16 mouse cellular contexts compared by ENCODE assay signal in genomic region chr5:77123597-77123996, GRCm38 (mm10). TPM values are rescaled to one million over a fixed set of nuclear protein-coding genes. Genes with fewer than 3 reads are reported as not detected.
DNase-seq lines count a peak whose midpoint lies in the region; ATAC-seq and TF ChIP-seq lines count a peak whose summit lies in the region.
"Had no signal": no experiment of that assay in that cellular context is flagged by ENCODE, and none has a peak within 500 bp of the region (broad histone marks: within the 10 kb centered on the region; RNA-seq: fewer than 3 reads in every experiment).

No protein-coding gene starts in this region.

- no peak overlapping the region for H3K4me3 ChIP-seq in forebrain, embryonic 13.5 days
- no peak overlapping the region for H3K4me3 ChIP-seq in forebrain, embryonic 15.5 days
- H3K4me3 ChIP-seq in hindbrain, embryonic 15.5 days, result no peak overlapping the region
- H3K4me3 ChIP-seq in hindbrain, embryonic 14.5 days (replicated peaks; ENCODE audit: low read length), result no peak overlapping the region
- H3K4me3 ChIP-seq in liver, postnatal 0 days (ENCODE audit: low read depth, low read length), result no peak overlapping the region
- no peak overlapping the region for H3K4me3 ChIP-seq in liver, embryonic 11.5 days (ENCODE audit: low read depth, low read length)
- H3K4me3 ChIP-seq in myocyte, result no peak overlapping the region
- H3K4me3 ChIP-seq: limb, embryonic 13.5 days; megakaryocyte, embryonic 14.5 days had no signal

- H3K27ac ChIP-seq in forebrain, embryonic 13.5 days, result no peak overlapping the region
- H3K27ac ChIP-seq in forebrain, embryonic 15.5 days (replicated peaks), result no peak overlapping the region
- H3K27ac ChIP-seq in hindbrain, embryonic 15.5 days (replicated peaks), result peak overlapping the region; percentile 17; the same call in 1 of the 2 replicates
- no peak overlapping the region for H3K27ac ChIP-seq in hindbrain, embryonic 14.5 days
- 0 out of 2 replicates have a peak overlapping the region, but pooled peaks have one; percentile 19 for H3K27ac ChIP-seq in liver, postnatal 0 days (ENCODE audit: low read depth)
- no peak overlapping the region for H3K27ac ChIP-seq in liver, embryonic 11.5 days (ENCODE audit: low read depth, low read length)
- H3K27ac ChIP-seq: limb, embryonic 13.5 days had no signal

- H3K79me2 ChIP-seq in myocyte (ENCODE audit: control insufficient read depth, insufficient read depth), result no peaks in the 10 kb centered on the region

- 46% methylated on average over 9 of the region's 9 CpGs for WGBS in forebrain, embryonic 13.5 days
- 39% methylated on average over 9 of the region's 9 CpGs for WGBS in forebrain, embryonic 15.5 days
- WGBS in hindbrain, embryonic 15.5 days, result 59% methylated on average over 9 of the region's 9 CpGs
- 63% methylated on average over 9 of the region's 9 CpGs for WGBS in hindbrain, embryonic 14.5 days
- WGBS in liver, postnatal 0 days (ENCODE audit: insufficient replicate concordance), result 56% methylated on average over 9 of the region's 9 CpGs
- WGBS in liver, embryonic 11.5 days, result 60% methylated on average over 9 of the region's 9 CpGs

- H3K36me3 ChIP-seq in forebrain, embryonic 13.5 days (ENCODE audit: poor library complexity, severe bottlenecking), result no peaks in the 10 kb centered on the region
- no peaks in the 10 kb centered on the region for H3K36me3 ChIP-seq in forebrain, embryonic 15.5 days
- H3K36me3 ChIP-seq in hindbrain, embryonic 15.5 days, result no peaks in the 10 kb centered on the region
- H3K36me3 ChIP-seq in hindbrain, embryonic 14.5 days (replicated peaks; ENCODE audit: control insufficient read depth, insufficient read depth), result no peaks in the 10 kb centered on the region
- no peaks in the 10 kb centered on the region for H3K36me3 ChIP-seq in liver, postnatal 0 days (replicated peaks; ENCODE audit: insufficient read depth, low read length)
- H3K36me3 ChIP-seq in liver, embryonic 11.5 days (ENCODE audit: control insufficient read depth, insufficient read depth, low read length), result no peaks in the 10 kb centered on the region
- H3K36me3 ChIP-seq in myocyte (ENCODE audit: control insufficient read depth, insufficient read depth), result no peaks in the 10 kb centered on the region
- H3K36me3 ChIP-seq: limb, embryonic 13.5 days had no signal

- no peak for TF ChIP-seq CTCF in liver, postnatal 0 days (IDR thresholded peaks at IDR 0.05; ENCODE audit: low read depth)

- H3K27me3 ChIP-seq in forebrain, embryonic 13.5 days, result peaks cover 71% of the 10 kb centered on the region
- H3K27me3 ChIP-seq in forebrain, embryonic 15.5 days, result peaks cover 24% of the 10 kb centered on the region
- H3K27me3 ChIP-seq in hindbrain, embryonic 15.5 days, result no peaks in the 10 kb centered on the region
- no peaks in the 10 kb centered on the region; the same call in 1 of the 2 replicates for H3K27me3 ChIP-seq in hindbrain, embryonic 14.5 days (ENCODE audit: control insufficient read depth, insufficient read depth, low read length)
- no peaks in the 10 kb centered on the region for H3K27me3 ChIP-seq in liver, postnatal 0 days (ENCODE audit: insufficient read depth, low read length)
- H3K27me3 ChIP-seq in liver, embryonic 11.5 days (replicated peaks; ENCODE audit: control insufficient read depth, insufficient read depth, low read length), result no peaks in the 10 kb centered on the region
- no peaks in the 10 kb centered on the region for H3K27me3 ChIP-seq in myocyte (ENCODE audit: control insufficient read depth, insufficient read depth, insufficient read length)

- no peak for TF ChIP-seq EP300 in liver, postnatal 0 days (IDR thresholded peaks at IDR 0.05; ENCODE audit: low read depth)

- no peak overlapping the region for H3K9ac ChIP-seq in forebrain, embryonic 13.5 days
- H3K9ac ChIP-seq in forebrain, embryonic 15.5 days (replicated peaks), result no peak overlapping the region
- no peak overlapping the region for H3K9ac ChIP-seq in hindbrain, embryonic 15.5 days
- H3K9ac ChIP-seq in hindbrain, embryonic 14.5 days, result no peak overlapping the region
- H3K9ac ChIP-seq in liver, postnatal 0 days (replicated peaks), result no peak overlapping the region
- H3K9ac ChIP-seq in liver, embryonic 11.5 days (ENCODE audit: low read depth, low read length), result no peak overlapping the region
- H3K9ac ChIP-seq: limb, embryonic 13.5 days had no signal

- H3K4me1 ChIP-seq in forebrain, embryonic 13.5 days, result peaks cover 35% of the 10 kb centered on the region
- peaks cover 35% of the 10 kb centered on the region for H3K4me1 ChIP-seq in forebrain, embryonic 15.5 days
- H3K4me1 ChIP-seq in hindbrain, embryonic 15.5 days (replicated peaks), result peaks cover 20% of the 10 kb centered on the region
- peaks cover 19% of the 10 kb centered on the region; the same call in 1 of the 2 replicates for H3K4me1 ChIP-seq in hindbrain, embryonic 14.5 days (replicated peaks; ENCODE audit: control insufficient read depth, insufficient read depth, low read length)
- H3K4me1 ChIP-seq in liver, postnatal 0 days (ENCODE audit: insufficient read depth), result peaks cover 31% of the 10 kb centered on the region
- H3K4me1 ChIP-seq in liver, embryonic 11.5 days (replicated peaks; ENCODE audit: control insufficient read depth, insufficient read depth, low read length), result peaks cover 5% of the 10 kb centered on the region

- no peak for DNase-seq in hindbrain, embryonic 14.5 days (ENCODE audit: low spot score)
- DNase-seq in liver, postnatal 0 days, result no peak
- no peak for DNase-seq in liver, embryonic 11.5 days (ENCODE audit: low spot score)
- DNase-seq in layer of hippocampus, postnatal 14 days (ENCODE audit: low spot score in 2 of 2), result no peak
- DNase-seq: adrenal gland, postnatal 36 days; B cell, adult 2 months; cerebellum, postnatal 10 days; kidney, postnatal 25 days; lung, adult 2 months; right cerebral cortex, postnatal 14 days had no signal

- no peak for TF ChIP-seq POLR2A in myocyte (IDR thresholded peaks at IDR 0.05; ENCODE audit: insufficient read length, low read depth)

- 0 out of 2 replicates have a peak overlapping the region, but pooled peaks have one; percentile 27 for H3K4me2 ChIP-seq in forebrain, embryonic 13.5 days
- no peak overlapping the region for H3K4me2 ChIP-seq in forebrain, embryonic 15.5 days (replicated peaks)
- no peak overlapping the region for H3K4me2 ChIP-seq in hindbrain, embryonic 15.5 days
- H3K4me2 ChIP-seq in hindbrain, embryonic 14.5 days (replicated peaks), result no peak overlapping the region
- no peak overlapping the region for H3K4me2 ChIP-seq in liver, postnatal 0 days (ENCODE audit: low read depth, low read length)
- H3K4me2 ChIP-seq in liver, embryonic 11.5 days, result no peak overlapping the region
- H3K4me2 ChIP-seq in myocyte (ENCODE audit: low read depth), result peak overlapping the region; percentile 63
- H3K4me2 ChIP-seq: limb, embryonic 13.5 days had no signal

- peaks cover 6% of the 10 kb centered on the region; the same call in 1 of the 2 replicates for H3K9me3 ChIP-seq in forebrain, embryonic 13.5 days (replicated peaks)
- H3K9me3 ChIP-seq in forebrain, embryonic 15.5 days, result no peaks in the 10 kb centered on the region
- H3K9me3 ChIP-seq in hindbrain, embryonic 15.5 days, result 0 out of 2 replicates have a peak, but pooled peaks cover 4% of the 10 kb centered on the region
- peaks cover 7% of the 10 kb centered on the region for H3K9me3 ChIP-seq in hindbrain, embryonic 14.5 days (ENCODE audit: control insufficient read depth, low read length)
- no peaks in the 10 kb centered on the region for H3K9me3 ChIP-seq in liver, postnatal 0 days (ENCODE audit: low read length)
- no peaks in the 10 kb centered on the region for H3K9me3 ChIP-seq in liver, embryonic 11.5 days (ENCODE audit: control insufficient read depth, low read length)

- no peak overlapping the region for H3ac ChIP-seq in myocyte (ENCODE audit: control insufficient read depth, insufficient read length)

- no peak for ATAC-seq in forebrain, embryonic 13.5 days
- no peak for ATAC-seq in forebrain, embryonic 15.5 days (replicated peaks)
- no peak for ATAC-seq in hindbrain, embryonic 15.5 days (ENCODE audit: low FRiP score, low read depth)
- ATAC-seq in hindbrain, embryonic 14.5 days (ENCODE audit: low FRiP score), result no peak
- ATAC-seq in liver, postnatal 0 days, result no peak
- ATAC-seq in liver, embryonic 11.5 days (replicated peaks; ENCODE audit: low FRiP score), result no peak

TF ChIP-seq in myocyte, 11 proteins besides CTCF, POLR2A, EP300 and RAD21:
- no peak for TF ChIP-seq TCF3 (IDR thresholded peaks at IDR 0.05; ENCODE audit: insufficient read length, low read depth)
- peak in 2 of 3 experiments; percentile 43 to 45 for TF ChIP-seq MYOG (IDR thresholded peaks at IDR 0.05; ENCODE audit: control insufficient read depth in 1 of 3, insufficient read depth in 1 of 3, insufficient read length in 2 of 3, low read depth in 2 of 3)
- TF ChIP-seq MAX (IDR thresholded peaks at IDR 0.05; ENCODE audit: low read depth), result no peak
- TF ChIP-seq MYOD1 (IDR thresholded peaks at IDR 0.05; ENCODE audit: control insufficient read depth in 1 of 3, insufficient read length in 2 of 3, low read depth in 2 of 3), result peak; percentile 30 to 74 (median 48)

RNA-seq across cellular contexts. Expression of gene Hopx, which starts 8.7 kb away (rescaled TPM):
- polyA plus RNA-seq in forebrain, embryonic 13.5 days (2015; fragmentation: Nextera tagmentation; extraction: Ambion mirVana), result 1.4 and 1.5 TPM in 2 replicates
- 1.8 and 2.2 TPM in 2 replicates for polyA plus RNA-seq in forebrain, embryonic 15.5 days (2015; fragmentation: Nextera tagmentation; extraction: Ambion mirVana)
- 4.7 and 5.6 TPM in 2 replicates for polyA plus RNA-seq in hindbrain, embryonic 15.5 days (2015; fragmentation: Nextera tagmentation; extraction: Ambion mirVana)
- 8.4 and 11.3 TPM in 2 replicates for polyA plus RNA-seq in hindbrain, embryonic 14.5 days (2014; fragmentation: Nextera tagmentation; extraction: Ambion mirVana)
- 0.78 and 0.95 TPM in 2 replicates for polyA plus RNA-seq in liver, postnatal 0 days (2015; fragmentation: Nextera tagmentation; extraction: Ambion mirVana)
- polyA plus RNA-seq in liver, embryonic 11.5 days (2014; fragmentation: Nextera tagmentation; extraction: Ambion mirVana), result 0.15 TPM in 1 of 2 replicates, not detected in the other
- 0.68 TPM for polyA plus RNA-seq in myocyte (2012; fragmentation: generic; extraction: Trizol)
- 10 to 100 TPM; 64.5 to 92.8 TPM for total RNA-seq in layer of hippocampus, postnatal 14 days (2021)

Comparison
In these comparisons a context has a peak if more than half of its experiments do, and no peak if none do; other contexts are left out.
1. H3K27ac ChIP-seq: peak in hindbrain, embryonic 15.5 days (single experiment) and liver, postnatal 0 days (single experiment); none in forebrain, embryonic 13.5 days (single experiment), forebrain, embryonic 15.5 days (single experiment), hindbrain, embryonic 14.5 days (single experiment) and liver, embryonic 11.5 days (single experiment).
2. H3K4me2 ChIP-seq: peak in forebrain, embryonic 13.5 days (single experiment) and myocyte (single experiment); none in forebrain, embryonic 15.5 days (single experiment), hindbrain, embryonic 15.5 days (single experiment), hindbrain, embryonic 14.5 days (single experiment), liver, postnatal 0 days (single experiment) and liver, embryonic 11.5 days (single experiment).